Mouse (Mus musculus): ENCODE results near the gene Lrrn1. TPM values are rescaled to one million over a fixed set of nuclear protein-coding genes. Genes with fewer than 3 reads are reported as not detected.

Gene Lrrn1
- polyA plus RNA-seq, 1 experiment from 2014 or later = 0.16 TPM

DNA sequence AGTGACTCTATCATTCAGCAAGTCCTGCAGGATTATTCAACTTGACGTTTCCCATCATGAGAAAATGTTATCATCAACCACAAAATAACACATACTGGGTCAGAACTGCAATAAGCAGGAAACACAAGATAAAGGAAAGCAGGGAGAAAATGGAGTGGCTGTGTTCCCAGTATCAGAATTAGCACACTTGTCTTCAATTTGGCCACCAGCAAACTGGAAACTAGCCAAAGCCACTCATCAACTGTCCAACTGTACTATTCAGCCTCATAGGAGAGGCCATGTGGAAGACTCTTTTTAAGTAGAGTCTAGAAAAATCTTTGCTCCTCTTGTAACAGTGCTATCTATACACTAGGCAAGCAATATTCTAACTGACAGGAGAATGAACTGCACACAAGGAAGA, 84.7 kb downstream of the Lrrn1 start:
- WGBS (ENCODE audit: insufficient replicate concordance) = 38% methylated on average over 1 of the region's 1 CpGs
- H3K27ac ChIP-seq (ENCODE audit: low read depth) = no peak overlapping the region
- no peak overlapping the region for H3K4me3 ChIP-seq (ENCODE audit: low read depth, low read length)
- H3K9me3 ChIP-seq (ENCODE audit: low read length) = no peaks in the 10 kb centered on the region
- H3K36me3 ChIP-seq (replicated peaks; ENCODE audit: insufficient read depth, low read length) = no peaks in the 10 kb centered on the region
- no peaks in the 10 kb centered on the region for H3K27me3 ChIP-seq (ENCODE audit: insufficient read depth, low read length)
- H3K9ac ChIP-seq (replicated peaks) = no peak overlapping the region
- no peak overlapping the region for H3K4me2 ChIP-seq (ENCODE audit: low read depth, low read length)
- no peak for TF ChIP-seq CTCF (IDR thresholded peaks at IDR 0.05; ENCODE audit: low read depth)
- TF ChIP-seq EP300 (IDR thresholded peaks at IDR 0.05; ENCODE audit: low read depth) = no peak
- ATAC-seq (no peak), DNase-seq (no peak)
- no peaks in the 10 kb centered on the region for H3K4me1 ChIP-seq (ENCODE audit: insufficient read depth)

All from liver, postnatal 0 days (tissue).